Mouse (Mus musculus) myocyte (in vitro differentiated cells): ENCODE measurements around the gene Napsa. TPM values are rescaled to one million over a fixed set of nuclear protein-coding genes. Genes with fewer than 3 reads are reported as not detected.

Experiments used
- H3K27me3 ChIP-seq: one replicate; pipeline ENCODE4 v1.6.1; 2011; ENCODE audit not compliant: control insufficient read depth, insufficient read depth, insufficient read length
- H3K36me3 ChIP-seq: one replicate; pipeline ENCODE4 v1.6.1; 2011; ENCODE audit not compliant: control insufficient read depth, insufficient read depth
- H3K4me2 ChIP-seq: one replicate; pipeline ENCODE4 v1.6.1; 2011; ENCODE audit warnings: low read depth, control low read depth
- H3K4me3 ChIP-seq: one replicate; pipeline ENCODE4 v1.5.1; 2011; ENCODE audit warnings: mild to moderate bottlenecking, control low read depth, moderate library complexity
- H3K79me2 ChIP-seq: one replicate; pipeline ENCODE4 v1.6.1; 2011; ENCODE audit not compliant: control insufficient read depth, insufficient read depth
- H3ac ChIP-seq: one replicate; pipeline ENCODE4 v1.6.1; 2011; ENCODE audit not compliant: control insufficient read depth, insufficient read length
- CEBPB ChIP-seq: IDR thresholded peaks from 2 replicates; pipeline ENCODE4 v1.6.1; 2011; ENCODE audit warnings: mild to moderate bottlenecking, moderate library complexity; ENCODE audit not compliant: poor library complexity, insufficient read depth, severe bottlenecking
- E2F4 ChIP-seq: IDR thresholded peaks from one replicate; pipeline ENCODE4 v1.6.1; 2011; ENCODE audit warnings: mild to moderate bottlenecking, control low read depth, moderate library complexity; ENCODE audit not compliant: insufficient read depth
- MAX ChIP-seq: IDR thresholded peaks from one replicate; pipeline ENCODE4 v1.6.1; 2011; ENCODE audit warnings: low read depth, mild to moderate bottlenecking, control low read depth
- MYOD1 ChIP-seq, 3 experiments: IDR thresholded peaks; one replicate each; pipeline ENCODE4 v1.6.1; 2011; ENCODE audit warnings: control low read depth in 2 of 3, low read depth in 2 of 3, mild to moderate bottlenecking in 2 of 3, moderate library complexity in 1 of 3; ENCODE audit not compliant: insufficient read length in 2 of 3, control insufficient read depth in 1 of 3
- MYOG ChIP-seq, 3 experiments: IDR thresholded peaks; one replicate each; pipeline ENCODE4 v1.6.1; 2011; ENCODE audit warnings: control low read depth in 2 of 3, low read depth in 2 of 3, mild to moderate bottlenecking in 2 of 3; ENCODE audit not compliant: insufficient read length in 2 of 3, control insufficient read depth in 1 of 3, insufficient read depth in 1 of 3
- POLR2A ChIP-seq: IDR thresholded peaks from one replicate; pipeline ENCODE4 v1.6.1; 2011; ENCODE audit warnings: low read depth, mild to moderate bottlenecking, control low read depth, moderate library complexity; ENCODE audit not compliant: insufficient read length
- POLR2AphosphoS2 ChIP-seq: IDR thresholded peaks from one replicate; pipeline ENCODE4 v1.6.1; 2011; ENCODE audit warnings: low read depth, control low read depth; ENCODE audit not compliant: insufficient read length
- REST ChIP-seq: IDR thresholded peaks from one replicate; pipeline ENCODE4 v1.6.1; 2011; ENCODE audit warnings: mild to moderate bottlenecking, control low read depth, moderate library complexity; ENCODE audit not compliant: insufficient read depth, insufficient read length
- SRF ChIP-seq: IDR thresholded peaks from one replicate; pipeline ENCODE4 v1.6.1; 2011; ENCODE audit warnings: low read depth; ENCODE audit not compliant: control insufficient read depth, insufficient read length
- TCF12 ChIP-seq: IDR thresholded peaks from one replicate; pipeline ENCODE4 v1.6.1; 2011; ENCODE audit warnings: mild to moderate bottlenecking, control low read depth; ENCODE audit not compliant: poor library complexity, insufficient read depth, severe bottlenecking
- TCF3 ChIP-seq: IDR thresholded peaks from one replicate; pipeline ENCODE4 v1.6.1; 2011; ENCODE audit warnings: low read depth, control low read depth; ENCODE audit not compliant: insufficient read length
- USF1 ChIP-seq: IDR thresholded peaks from one replicate; pipeline ENCODE4 v1.6.1; 2011; ENCODE audit warnings: low read depth, mild to moderate bottlenecking, control low read depth, moderate library complexity
- polyA plus RNA-seq: library from polyadenylated mRNA; unstranded; fragments of >200 nt; fragmentation: generic; extraction: Trizol; gene quantifications from one replicate; pipeline ENCODE4 v1.2.1, GENCODE M21; 2012; ENCODE audit warnings: missing spikeins

Gene Napsa
- polyA plus RNA-seq, 1 experiment = not detected

GRCm38 (mm10) chr7:44598336-44598735, 26.2 kb downstream of the Napsa start:
- Histone ChIP-seq H3K4me3 (no peak overlapping the region), H3K79me2 (no peaks in the 10 kb centered on the region), H3ac (no peak overlapping the region), H3K27me3 (peaks cover 73% of the 10 kb centered on the region), H3K36me3 (no peaks in the 10 kb centered on the region), H3K4me2 (no peak overlapping the region)
- no peak for TF ChIP-seq POLR2AphosphoS2
- no peak for TF ChIP-seq POLR2A
- TF ChIP-seq USF1 = no peak
- no peak for TF ChIP-seq MYOG (IDR thresholded peaks at IDR 0.05; ENCODE audit: control insufficient read depth in 1 of 3, insufficient read depth in 1 of 3, insufficient read length in 2 of 3, low read depth in 2 of 3)
- no peak for TF ChIP-seq CEBPB
- no peak for TF ChIP-seq E2F4
- TF ChIP-seq SRF = no peak
- TF ChIP-seq TCF12 = no peak
- TF ChIP-seq MYOD1 (IDR thresholded peaks at IDR 0.05; ENCODE audit: control insufficient read depth in 1 of 3, insufficient read length in 2 of 3, low read depth in 2 of 3) = no peak
- TF ChIP-seq TCF3 = no peak
- TF ChIP-seq MAX = no peak
- no peak for TF ChIP-seq REST

GRCm38 (mm10) chr7:44600691-44601262, 28.6 kb downstream of the Napsa start:
- Histone ChIP-seq H3K4me3 (no peak overlapping the region), H3K4me2 (no peak overlapping the region), H3K27me3 (peaks cover 79% of the 10 kb centered on the region), H3K79me2 (no peaks in the 10 kb centered on the region), H3ac (no peak overlapping the region), H3K36me3 (no peaks in the 10 kb centered on the region)
- TF ChIP-seq POLR2AphosphoS2 = no peak
- no peak for TF ChIP-seq E2F4
- no peak for TF ChIP-seq MAX
- TF ChIP-seq TCF12 = no peak
- TF ChIP-seq SRF = no peak
- TF ChIP-seq MYOG (IDR thresholded peaks at IDR 0.05; ENCODE audit: control insufficient read depth in 1 of 3, insufficient read depth in 1 of 3, insufficient read length in 2 of 3, low read depth in 2 of 3) = no peak
- no peak for TF ChIP-seq MYOD1 (IDR thresholded peaks at IDR 0.05; ENCODE audit: control insufficient read depth in 1 of 3, insufficient read length in 2 of 3, low read depth in 2 of 3)
- TF ChIP-seq POLR2A = no peak
- no peak for TF ChIP-seq USF1
- no peak for TF ChIP-seq TCF3
- no peak for TF ChIP-seq REST
- no peak for TF ChIP-seq CEBPB

GRCm38 (mm10) chr7:44601646-44602045, 29.5 kb downstream of the Napsa start:
- H3K27me3 ChIP-seq = peaks cover 80% of the 10 kb centered on the region
- H3K36me3 ChIP-seq = no peaks in the 10 kb centered on the region
- H3K79me2 ChIP-seq = no peaks in the 10 kb centered on the region
- no peak overlapping the region for H3K4me2 ChIP-seq
- H3ac ChIP-seq = no peak overlapping the region
- H3K4me3 ChIP-seq = no peak overlapping the region
- TF ChIP-seq POLR2AphosphoS2 (no peak), CEBPB (no peak), REST (no peak), USF1 (no peak), MYOG (IDR thresholded peaks at IDR 0.05; ENCODE audit: control insufficient read depth in 1 of 3, insufficient read depth in 1 of 3, insufficient read length in 2 of 3, low read depth in 2 of 3) (no peak), E2F4 (no peak), TCF12 (no peak)

GRCm38 (mm10) chr7:44602443-44602842, 30.3 kb downstream of the Napsa start:
- TF ChIP-seq MAX (no peak), MYOD1 (IDR thresholded peaks at IDR 0.05; ENCODE audit: control insufficient read depth in 1 of 3, insufficient read length in 2 of 3, low read depth in 2 of 3) (peak in 2 of 3 experiments; percentile 63 to 72), TCF3 (peak; percentile 22), MYOG (IDR thresholded peaks at IDR 0.05; ENCODE audit: control insufficient read depth in 1 of 3, insufficient read depth in 1 of 3, insufficient read length in 2 of 3, low read depth in 2 of 3) (peak in 2 of 3 experiments; percentile 87 to 90)
- no peaks in the 10 kb centered on the region for H3K79me2 ChIP-seq
- H3K36me3 ChIP-seq = no peaks in the 10 kb centered on the region
- peaks cover 83% of the 10 kb centered on the region for H3K27me3 ChIP-seq
- H3ac ChIP-seq = no peak overlapping the region
- no peak overlapping the region for H3K4me2 ChIP-seq
- H3K4me3 ChIP-seq = no peak overlapping the region

GRCm38 (mm10) chr7:44603186-44603855, 31.1 kb downstream of the Napsa start:
- Histone ChIP-seq H3K27me3 (peaks cover 78% of the 10 kb centered on the region), H3K36me3 (no peaks in the 10 kb centered on the region), H3K79me2 (no peaks in the 10 kb centered on the region), H3K4me2 (peak overlapping the region; percentile 52), H3K4me3 (no peak overlapping the region), H3ac (no peak overlapping the region)
- no peak for TF ChIP-seq TCF3
- no peak for TF ChIP-seq MYOG (IDR thresholded peaks at IDR 0.05; ENCODE audit: control insufficient read depth in 1 of 3, insufficient read depth in 1 of 3, insufficient read length in 2 of 3, low read depth in 2 of 3)
- TF ChIP-seq POLR2A = no peak
- no peak for TF ChIP-seq USF1
- no peak for TF ChIP-seq REST
- no peak for TF ChIP-seq SRF
